Mouse (Mus musculus): ENCODE results near the gene Plscr3.
"Not testable (repeated sequence)": the region's sequence is repeated elsewhere in the genome, so short reads cannot be mapped to it uniquely, and the experiment has no call there.

Gene Plscr3

DNA sequence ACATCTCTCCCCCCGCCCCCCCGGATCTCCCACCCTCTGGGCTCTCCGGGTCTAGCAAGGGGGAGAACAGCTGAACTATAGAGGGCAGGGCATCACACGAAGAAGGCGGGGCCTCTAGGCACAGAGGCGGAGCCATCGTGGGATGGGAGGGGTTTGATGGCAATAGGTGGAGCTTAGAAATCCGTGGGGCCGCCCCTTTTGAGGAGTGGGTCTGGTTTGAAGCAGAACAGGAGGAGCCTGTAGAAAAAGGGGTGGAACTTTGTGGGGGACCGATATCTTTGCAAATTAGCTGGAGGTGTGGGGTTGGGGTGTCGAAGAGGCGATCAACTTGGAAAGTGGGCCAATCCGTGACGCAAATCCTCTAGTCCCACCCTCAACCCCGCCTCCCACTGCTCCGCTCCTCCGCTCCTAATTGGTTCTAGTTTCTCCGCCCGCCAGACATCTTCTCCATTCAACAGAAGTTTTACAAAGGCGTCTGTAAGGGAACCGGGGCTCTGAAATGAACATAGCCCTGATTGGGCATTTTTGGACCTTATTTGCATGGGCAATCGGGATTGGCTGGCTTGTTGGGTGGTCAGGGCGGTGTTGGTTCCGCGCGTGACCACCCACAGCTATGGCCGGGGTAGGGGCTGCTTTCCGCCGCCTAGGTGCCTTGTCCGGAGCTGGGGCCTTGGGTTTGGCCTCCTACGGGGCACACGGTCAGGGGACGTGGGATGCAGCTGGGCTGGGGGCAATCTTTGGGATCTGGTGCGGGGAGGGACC is 8.0 kb upstream of the Plscr3 start, which contains the start of gene Tmem256:
TSS of gene Tmem256 (plus strand) at position 563 of the 762 bp plus-strand sequence.
- H3K27me3 ChIP-seq (ENCODE audit: control insufficient read depth, insufficient read depth, low read length, poor library complexity, severe bottlenecking) = no peaks in the 10 kb centered on the region
- peak; percentile 95 for DNase-seq (ENCODE audit: low read depth, low spot score)
- H3K36me3 ChIP-seq (ENCODE audit: control insufficient read depth, insufficient read depth, low read length, poor library complexity, severe bottlenecking) = no peaks in the 10 kb centered on the region

DNA sequence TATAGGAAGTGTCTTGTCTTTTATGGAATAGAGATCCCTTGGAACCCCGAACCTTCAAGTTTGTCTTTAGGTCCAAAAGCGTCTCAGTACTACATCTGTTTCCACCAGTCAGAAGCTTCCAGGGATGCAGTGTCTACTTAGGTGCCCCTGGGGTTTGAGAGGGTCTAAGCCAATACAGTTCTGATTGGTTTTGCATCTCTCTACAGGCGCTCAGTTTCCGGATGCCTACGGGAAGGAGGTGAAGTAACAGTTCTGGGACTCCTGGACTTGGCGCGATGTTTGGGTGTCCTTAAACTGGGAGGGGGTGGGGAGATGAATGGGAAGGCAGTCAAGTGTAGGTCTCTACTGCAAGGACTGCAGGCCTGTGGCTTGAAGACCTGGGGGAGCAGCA is 7.5 kb upstream of the Plscr3 start:
- H3K27me3 ChIP-seq (ENCODE audit: control insufficient read depth, insufficient read depth, low read length, poor library complexity, severe bottlenecking) = no peaks in the 10 kb centered on the region
- H3K36me3 ChIP-seq (ENCODE audit: control insufficient read depth, insufficient read depth, low read length, poor library complexity, severe bottlenecking) = no peaks in the 10 kb centered on the region
- DNase-seq (ENCODE audit: low read depth, low spot score) = no peak

DNA sequence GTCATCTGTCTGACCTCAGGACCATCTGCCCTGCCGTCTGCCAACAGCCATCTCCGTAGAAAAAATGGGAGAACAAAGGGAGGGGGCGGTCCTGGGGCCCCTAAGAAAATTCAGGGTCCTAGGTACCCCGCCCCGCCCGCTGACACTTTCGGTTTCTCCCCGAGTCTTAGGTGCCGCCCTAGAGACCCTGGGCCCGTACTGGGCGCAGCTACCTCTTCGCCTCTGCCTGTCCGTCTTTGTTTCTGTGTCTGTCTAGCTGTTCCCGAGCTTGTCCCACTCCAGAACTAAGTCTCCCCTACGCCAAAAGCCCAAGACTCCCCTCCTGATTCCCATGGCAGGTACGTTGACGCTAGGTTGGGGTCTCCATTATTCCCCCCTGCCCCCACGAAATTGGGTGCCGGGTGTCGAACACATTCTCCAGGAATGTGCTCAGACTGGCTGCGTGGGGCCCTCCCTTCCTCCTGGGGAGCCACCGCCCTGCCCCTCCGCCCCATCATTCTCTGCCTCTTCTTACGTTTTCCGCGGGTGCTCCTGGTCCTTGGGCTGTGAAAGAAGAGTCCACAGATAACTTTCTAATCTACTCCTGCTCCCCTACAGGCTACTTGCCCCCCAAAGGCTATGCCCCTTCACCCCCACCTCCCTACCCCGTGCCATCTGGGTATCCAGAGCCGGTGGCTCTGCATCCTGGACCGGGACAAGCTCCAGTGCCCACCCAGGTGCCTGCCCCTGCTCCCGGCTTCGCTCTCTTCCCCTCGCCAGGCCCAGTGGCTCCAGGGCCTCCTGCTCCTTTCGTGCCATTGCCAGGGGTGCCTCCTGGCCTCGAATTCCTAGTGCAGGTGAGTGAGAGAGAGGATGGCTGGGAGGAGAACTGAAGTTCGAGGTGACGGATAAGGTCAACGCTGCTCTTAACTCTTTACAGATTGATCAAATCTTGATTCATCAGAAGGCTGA is 837 bp downstream of the Plscr3 start:
- Histone ChIP-seq H3K27me3 (ENCODE audit: control insufficient read depth, insufficient read depth, low read length, poor library complexity, severe bottlenecking) (no peaks in the 10 kb centered on the region), H3K36me3 (ENCODE audit: control insufficient read depth, insufficient read depth, low read length, poor library complexity, severe bottlenecking) (no peaks in the 10 kb centered on the region)
- DNase-seq (ENCODE audit: low read depth, low spot score) = no peak

DNA sequence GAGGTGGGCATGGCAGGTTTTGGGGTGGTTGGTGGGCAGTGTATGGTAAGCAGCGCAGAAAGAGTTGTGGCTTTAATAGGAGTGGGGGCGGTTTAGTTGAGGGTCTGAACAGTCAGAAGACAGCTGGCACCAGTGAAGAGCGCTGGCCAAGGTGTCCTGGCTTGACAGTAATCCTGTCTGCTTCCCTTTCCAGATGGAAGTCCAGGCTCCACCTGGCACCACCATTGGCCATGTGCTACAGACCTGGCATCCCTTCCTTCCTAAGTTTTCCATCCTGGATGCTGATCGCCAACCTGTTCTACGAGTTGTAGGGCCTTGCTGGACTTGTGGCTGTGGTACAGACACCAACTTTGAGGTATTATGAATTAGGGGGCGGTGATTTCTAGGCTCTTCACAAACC is 1.8 kb downstream of the Plscr3 start:
- no peaks in the 10 kb centered on the region for H3K27me3 ChIP-seq (ENCODE audit: control insufficient read depth, insufficient read depth, low read length, poor library complexity, severe bottlenecking)
- no peaks in the 10 kb centered on the region for H3K36me3 ChIP-seq (ENCODE audit: control insufficient read depth, insufficient read depth, low read length, poor library complexity, severe bottlenecking)
- no peak for DNase-seq (ENCODE audit: low read depth, low spot score)

DNA sequence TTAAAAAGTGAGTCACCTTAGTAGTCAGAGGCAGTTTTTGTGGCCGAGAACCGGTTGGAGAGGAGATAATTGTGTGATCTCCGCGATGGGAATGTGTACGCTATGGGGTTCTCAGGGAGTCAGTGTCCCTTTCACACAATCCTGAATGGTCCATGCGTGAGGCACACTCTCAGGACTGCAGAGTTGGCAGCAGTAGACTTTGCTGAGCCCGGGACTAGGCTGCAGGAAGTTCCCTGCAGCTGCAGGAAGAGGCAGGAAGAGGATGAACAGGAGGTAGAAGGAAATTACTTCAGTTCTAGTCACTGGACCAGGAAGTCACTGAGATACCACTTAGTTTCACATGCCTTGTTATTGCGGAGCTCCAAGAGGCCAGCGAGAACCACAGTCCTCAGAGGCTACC is 3.0 kb downstream of the Plscr3 start:
- no peaks in the 10 kb centered on the region for H3K36me3 ChIP-seq (ENCODE audit: control insufficient read depth, insufficient read depth, low read length, poor library complexity, severe bottlenecking)
- no peak for DNase-seq (ENCODE audit: low read depth, low spot score)
- no peaks in the 10 kb centered on the region for H3K27me3 ChIP-seq (ENCODE audit: control insufficient read depth, insufficient read depth, low read length, poor library complexity, severe bottlenecking)

- Histone ChIP-seq H3K36me3 (ENCODE audit: control insufficient read depth, insufficient read depth, low read length, poor library complexity, severe bottlenecking) (no peaks in the 10 kb centered on the region), H3K27me3 (ENCODE audit: control insufficient read depth, insufficient read depth, low read length, poor library complexity, severe bottlenecking) (no peaks in the 10 kb centered on the region)
- no peak for DNase-seq (ENCODE audit: low read depth, low spot score)
These were observed 3.7 kb downstream of the Plscr3 start for GRCm38 (mm10) chr11:69849884-69850283.

- Histone ChIP-seq H3K36me3 (ENCODE audit: control insufficient read depth, insufficient read depth, low read length, poor library complexity, severe bottlenecking) (no peaks in the 10 kb centered on the region), H3K27me3 (ENCODE audit: control insufficient read depth, insufficient read depth, low read length, poor library complexity, severe bottlenecking) (no peaks in the 10 kb centered on the region)
- no peak for DNase-seq (ENCODE audit: low read depth, low spot score)
These were observed 4.6 kb downstream of the Plscr3 start for GRCm38 (mm10) chr11:69850754-69851153.

DNA sequence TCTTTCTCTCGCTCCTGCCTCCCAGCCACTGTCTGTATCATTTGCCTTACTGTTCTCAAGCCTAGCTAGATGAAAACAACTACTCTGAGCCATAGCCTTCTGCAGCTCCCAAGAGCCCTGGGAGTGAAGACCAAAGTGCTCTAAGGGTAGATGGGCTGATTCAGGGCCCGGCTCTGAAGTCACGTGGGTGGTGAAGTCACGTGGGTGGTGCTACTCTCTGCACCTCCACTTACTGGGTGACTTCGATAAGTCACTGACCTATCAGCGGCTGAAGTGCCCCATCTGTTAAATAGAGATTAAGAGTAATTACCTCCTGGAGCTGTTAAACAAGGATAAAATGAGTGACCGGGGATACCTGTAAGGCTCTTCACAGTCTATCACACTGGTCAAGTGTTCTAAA is 7.8 kb downstream of the Plscr3 start:
- H3K27me3 ChIP-seq (ENCODE audit: control insufficient read depth, insufficient read depth, low read length, poor library complexity, severe bottlenecking) = no peaks in the 10 kb centered on the region
- DNase-seq (ENCODE audit: low read depth, low spot score) = no peak
- no peaks in the 10 kb centered on the region for H3K36me3 ChIP-seq (ENCODE audit: control insufficient read depth, insufficient read depth, low read length, poor library complexity, severe bottlenecking)

DNA sequence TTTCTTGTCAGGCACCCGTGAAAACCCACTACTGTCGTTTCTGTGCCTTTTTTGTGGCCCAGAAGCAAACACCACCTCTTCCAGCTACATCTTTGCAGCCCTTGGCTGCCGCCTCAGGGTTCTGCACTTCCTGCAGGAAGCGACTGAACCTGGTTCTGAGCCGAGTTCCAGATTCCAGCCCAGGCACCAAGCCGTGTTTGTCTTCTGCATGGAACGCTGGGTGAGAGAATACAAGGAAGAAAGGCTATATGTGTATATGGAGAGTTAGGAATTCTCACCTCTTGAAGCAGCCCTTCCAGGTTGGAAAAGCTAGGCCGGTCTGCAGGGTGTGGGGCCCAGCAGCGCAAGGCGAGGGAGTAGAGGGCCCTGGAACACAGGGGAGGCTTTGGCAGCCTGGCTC is 8.5 kb downstream of the Plscr3 start:
- DNase-seq (ENCODE audit: low read depth, low spot score) = no peak
- H3K36me3 ChIP-seq (ENCODE audit: control insufficient read depth, insufficient read depth, low read length, poor library complexity, severe bottlenecking) = no peaks in the 10 kb centered on the region

DNA sequence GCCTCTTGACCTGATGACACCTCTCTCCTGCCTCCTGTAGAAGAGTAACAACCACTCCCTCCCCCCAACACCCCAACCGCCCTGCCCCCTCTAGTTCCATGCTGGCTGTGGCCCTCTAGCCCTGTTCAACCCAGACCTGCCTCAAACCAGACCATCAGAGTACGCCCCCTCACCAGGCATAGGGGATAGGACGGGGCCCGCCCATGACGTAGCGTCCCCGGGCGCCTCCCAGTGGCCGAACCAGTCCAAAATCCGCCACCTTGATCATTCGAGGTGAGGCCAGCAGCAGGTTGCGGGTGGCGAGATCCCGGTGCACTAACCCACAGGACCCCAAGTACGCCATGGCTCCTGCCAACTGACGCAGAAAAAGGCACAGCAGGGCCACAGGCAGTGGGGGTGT is 9.2 kb downstream of the Plscr3 start:
- H3K27me3 ChIP-seq (ENCODE audit: control insufficient read depth, insufficient read depth, low read length, poor library complexity, severe bottlenecking) = no peaks in the 10 kb centered on the region
- DNase-seq (ENCODE audit: low read depth, low spot score) = peak; percentile 71
- no peaks in the 10 kb centered on the region for H3K36me3 ChIP-seq (ENCODE audit: control insufficient read depth, insufficient read depth, low read length, poor library complexity, severe bottlenecking)

More for the DNA sequence above, 8.5 kb downstream of the Plscr3 start:
- no peaks in the 10 kb centered on the region for H3K27me3 ChIP-seq (ENCODE audit: control insufficient read depth, insufficient read depth, low read length, poor library complexity, severe bottlenecking)

- Histone ChIP-seq H3K36me3 (ENCODE audit: control insufficient read depth, insufficient read depth, low read length, poor library complexity, severe bottlenecking) (no peaks in the 10 kb centered on the region), H3K27me3 (ENCODE audit: control insufficient read depth, insufficient read depth, low read length, poor library complexity, severe bottlenecking) (no peaks in the 10 kb centered on the region)
- no peak for DNase-seq (ENCODE audit: low read depth, low spot score)
These were observed 12.2 kb downstream of the Plscr3 start, which contains the start of gene Tnk1 for GRCm38 (mm10) chr11:69858113-69858998. TSS of gene Tnk1 (minus strand) at chr11:69858730.

DNA sequence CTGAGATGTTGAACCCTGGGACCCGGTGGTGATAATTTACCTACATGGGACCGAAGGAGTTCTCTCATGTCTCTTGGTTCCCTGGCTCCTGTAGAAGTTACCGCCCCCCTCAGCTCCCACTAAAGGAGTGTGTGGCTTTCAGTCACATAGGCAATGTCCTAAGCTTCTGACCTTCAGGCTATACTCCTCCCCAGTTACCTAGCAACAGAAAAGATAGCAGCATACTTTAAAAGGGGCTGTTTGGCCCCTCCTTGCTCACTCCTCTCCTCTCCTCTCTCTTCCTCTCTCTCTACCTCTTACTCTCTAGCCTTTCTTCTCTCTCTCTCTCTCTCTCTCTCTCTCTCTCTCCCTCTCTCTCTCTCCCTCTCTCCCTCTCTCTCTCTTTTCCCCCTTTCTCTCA is 17.6 kb downstream of the Plscr3 start:
- H3K36me3 ChIP-seq (ENCODE audit: control insufficient read depth, insufficient read depth, low read length, poor library complexity, severe bottlenecking); DNase-seq (ENCODE audit: low read depth, low spot score); H3K27me3 ChIP-seq (ENCODE audit: control insufficient read depth, insufficient read depth, low read length, poor library complexity, severe bottlenecking): not testable (repeated sequence)

DNA sequence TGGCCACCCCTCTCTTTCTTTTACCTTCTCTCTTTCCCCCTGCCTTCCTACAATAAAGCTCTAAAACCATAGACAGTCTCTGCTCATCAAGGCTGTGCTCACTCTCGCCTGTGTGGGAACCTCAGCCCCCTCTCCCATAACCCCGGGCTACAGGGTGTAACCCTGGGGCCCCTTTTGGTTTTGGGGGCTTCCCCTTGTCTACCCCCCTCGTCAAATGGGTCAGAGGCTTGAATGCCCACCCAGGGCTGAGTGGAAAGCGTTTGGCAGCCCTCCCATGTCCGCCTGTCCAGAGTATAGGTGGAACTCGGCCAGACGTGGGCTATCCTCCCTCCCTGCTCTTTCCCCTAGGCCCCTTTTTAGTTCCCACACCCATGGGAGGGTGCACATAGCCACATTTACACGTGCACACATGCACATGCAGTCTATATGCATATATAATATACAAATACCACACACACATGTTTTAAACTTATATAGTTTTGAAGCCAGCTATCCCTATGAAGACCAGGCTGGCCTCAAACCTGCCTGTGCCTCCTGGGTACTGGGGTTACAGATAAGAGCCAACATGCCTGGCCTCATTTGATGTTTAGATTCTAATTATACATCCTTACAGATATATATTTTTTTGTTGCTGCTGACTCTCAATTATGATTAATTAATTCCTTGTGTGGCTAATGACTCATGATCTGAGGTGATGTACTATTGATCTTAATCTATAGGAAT is 18.1 kb downstream of the Plscr3 start:
- no peaks in the 10 kb centered on the region for H3K27me3 ChIP-seq (ENCODE audit: control insufficient read depth, insufficient read depth, low read length, poor library complexity, severe bottlenecking)
- H3K36me3 ChIP-seq (ENCODE audit: control insufficient read depth, insufficient read depth, low read length, poor library complexity, severe bottlenecking) = no peaks in the 10 kb centered on the region
- no peak for DNase-seq (ENCODE audit: low read depth, low spot score)

GRCm38 (mm10) chr11:69865561-69865960 is 19.4 kb downstream of the Plscr3 start:
- Histone ChIP-seq H3K36me3 (ENCODE audit: control insufficient read depth, insufficient read depth, low read length, poor library complexity, severe bottlenecking) (no peaks in the 10 kb centered on the region), H3K27me3 (ENCODE audit: control insufficient read depth, insufficient read depth, low read length, poor library complexity, severe bottlenecking) (no peaks in the 10 kb centered on the region)
- DNase-seq (ENCODE audit: low read depth, low spot score) = no peak
